Mouse (Mus musculus) gastrocnemius, postnatal 36 days (tissue): ENCODE data around the gene 4930402K13Rik. TPM values are rescaled to one million over a fixed set of nuclear protein-coding genes. Genes with fewer than 3 reads are reported as not detected.
"Not testable (repeated sequence)": the region's sequence is repeated elsewhere in the genome, so short reads cannot be mapped to it uniquely, and the experiment has no call there.

Experiments used
- DNase-seq, 2 experiments: peaks; one replicate each; pipeline ENCODE4 v3.0.0; 2022
- intact Hi-C: fragments of 180-260 bp; cut with DNase I; formaldehyde crosslinking; loops from one replicate; pipeline ENCODE4 v1.15.1; 2025
- long read RNA-seq, 2 experiments: library from polyadenylated mRNA; stranded (forward); transcript quantifications; one replicate each; pipeline ENCODE4 v2.0.0; 2021
- total RNA-seq, 2 experiments: library from RNA; stranded (reverse); gene quantifications; 2 replicates each; pipeline ENCODE4 v1.2.3; 2021

The 4930402K13Rik gene
- total RNA-seq: not detected
- long read RNA-seq, experiment 1: 0 reads
- long read RNA-seq, experiment 2: 0 reads

DNA sequence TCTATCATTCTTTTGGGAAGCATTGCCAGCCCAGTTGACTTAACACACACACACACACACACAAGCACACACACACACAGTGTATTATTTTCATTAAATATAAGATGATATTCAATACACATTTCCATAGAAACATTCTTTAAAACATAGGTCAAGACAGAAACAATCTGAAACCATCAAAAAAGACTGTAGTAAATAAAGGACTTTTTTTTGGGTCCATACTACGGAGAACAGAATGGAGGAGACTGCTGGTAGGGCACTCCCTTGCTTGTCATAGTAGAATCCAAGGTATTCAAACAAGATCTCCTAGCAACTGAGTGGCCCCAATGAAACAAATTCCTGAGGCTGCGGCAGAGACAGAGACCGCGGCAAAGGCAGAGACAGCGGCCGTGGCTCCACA, at the start of gene 4930402K13Rik:
4930402K13Rik (plus strand) TSS at position 301 of the 400 bp plus-strand sequence.
- intact Hi-C loops: no loop called here
- DNase-seq: no peak

GRCm38 (mm10) chrX:9060952-9061351, 43.4 kb upstream of the 4930402K13Rik start:
- DNase-seq: peak; percentile 48 to 71
- intact Hi-C loops: not testable (repeated sequence)

GRCm38 (mm10) chrX:9062101-9062500, 42.3 kb upstream of the 4930402K13Rik start:
- intact Hi-C loops: no loop called here
- no peak for DNase-seq

DNA sequence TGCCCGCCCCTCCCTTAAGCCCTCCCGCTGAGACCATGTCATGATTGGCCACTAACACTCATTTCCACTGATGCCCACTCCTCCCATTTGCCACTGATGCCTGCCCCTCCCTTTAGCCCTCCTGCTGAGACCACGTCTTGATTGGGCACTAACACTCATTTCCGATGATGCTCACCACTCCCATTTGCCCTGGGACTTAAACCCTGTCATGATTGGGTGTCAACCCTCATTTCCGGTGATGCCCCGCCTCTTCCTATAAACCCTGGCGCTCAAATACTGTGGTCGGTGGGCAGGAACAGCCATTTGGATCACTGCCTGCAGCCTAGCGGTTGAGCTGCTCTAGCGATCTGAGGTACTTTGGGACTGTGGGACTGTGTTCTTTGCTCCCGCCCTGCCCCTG, 41.6 kb upstream of the 4930402K13Rik start, which contains the start of gene Fthl17f:
Fthl17f (plus strand) TSS at position 301 of the 400 bp plus-strand sequence.
- intact Hi-C loops: not testable (repeated sequence)

DNA sequence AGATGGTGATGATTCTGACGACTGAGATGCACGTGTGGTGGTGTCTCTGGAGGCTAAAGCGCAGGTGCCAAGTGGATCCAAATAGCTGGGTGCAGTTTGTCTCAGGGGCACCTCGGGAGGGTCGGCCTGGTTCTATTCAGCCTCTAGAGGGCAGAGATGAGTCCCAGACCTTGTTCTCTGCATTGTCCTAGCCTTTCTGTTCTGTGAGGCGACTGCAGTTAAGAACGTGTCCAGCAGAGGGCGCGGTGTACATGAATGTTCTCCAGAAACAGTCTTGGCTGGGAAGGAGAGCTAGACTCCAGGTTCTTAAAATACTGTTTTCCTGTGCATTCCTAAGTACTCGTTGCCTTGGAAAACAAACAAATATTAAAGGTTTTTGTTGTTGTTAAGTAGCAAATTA, 26.7 kb upstream of the 4930402K13Rik start:
- intact Hi-C loops: not testable (repeated sequence)
- peak; percentile 21 to 50 for DNase-seq

More for the DNA sequence above, 41.6 kb upstream of the 4930402K13Rik start, which contains the start of gene Fthl17f:
- DNase-seq: not testable (repeated sequence)

DNA sequence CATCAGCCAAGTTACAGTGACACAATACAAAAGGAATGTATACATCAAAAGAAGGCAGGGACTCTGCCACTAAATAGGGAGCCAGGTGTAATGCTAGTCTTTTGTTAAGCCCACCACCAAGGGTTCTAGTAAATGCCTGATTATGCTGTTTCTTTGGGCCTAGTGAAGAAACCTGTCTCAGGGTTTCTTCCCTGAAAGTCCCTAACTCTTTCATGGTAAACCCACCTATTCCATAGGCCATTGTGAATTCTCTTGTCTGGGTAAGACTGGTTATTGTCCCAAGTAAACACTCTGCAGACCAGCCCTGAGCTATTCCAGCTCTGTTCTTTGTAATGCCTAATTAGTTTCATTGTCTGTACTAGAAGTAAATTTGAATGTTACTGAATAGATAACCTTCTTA, 9.3 kb upstream of the 4930402K13Rik start:
- intact Hi-C loops: not testable (repeated sequence)

GRCm38 (mm10) chrX:9110381-9110780, 6.0 kb downstream of the 4930402K13Rik start:
- intact Hi-C loops: no loop called here
- DNase-seq: no peak

More for the DNA sequence above, 9.3 kb upstream of the 4930402K13Rik start:
- not testable (repeated sequence) for DNase-seq

GRCm38 (mm10) chrX:9124928-9125327, 20.6 kb downstream of the 4930402K13Rik start:
- no peak for DNase-seq
- intact Hi-C loops: no loop called here

GRCm38 (mm10) chrX:9128317-9128831, 24.0 kb downstream of the 4930402K13Rik start:
- intact Hi-C loops: no loop called here
- DNase-seq: no peak

DNA sequence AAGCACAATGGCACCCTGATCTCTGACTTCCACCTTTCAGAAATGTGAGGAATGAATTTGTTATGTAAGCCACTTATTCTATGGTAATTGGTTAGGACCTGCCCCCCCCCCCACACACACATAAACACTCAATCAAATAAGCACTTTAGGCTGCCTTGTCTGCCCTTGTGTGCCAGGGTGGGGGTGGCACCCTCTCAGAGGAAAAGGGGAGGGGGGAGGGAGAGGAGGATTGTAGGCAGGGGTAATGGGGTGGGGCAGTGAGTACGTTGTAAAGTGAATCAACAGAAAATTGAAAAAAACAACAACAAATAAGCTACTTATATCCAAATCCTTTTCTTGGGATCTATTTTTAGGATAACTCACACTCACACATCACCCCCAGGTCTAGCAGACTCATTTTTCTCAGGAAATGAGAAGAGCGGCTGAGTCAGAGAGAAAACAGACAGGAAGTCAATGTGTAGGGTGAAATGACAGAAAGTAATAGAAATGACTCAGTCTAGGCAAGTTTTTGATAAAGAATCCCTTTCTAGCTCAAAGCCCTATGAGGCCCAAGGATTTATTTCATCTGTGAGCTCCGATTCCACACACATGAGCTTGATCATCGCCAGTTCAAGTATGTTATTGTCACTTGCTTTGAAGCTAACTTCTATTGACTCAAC, 35.1 kb downstream of the 4930402K13Rik start:
- intact Hi-C loops: no loop called here
- no peak for DNase-seq

DNA sequence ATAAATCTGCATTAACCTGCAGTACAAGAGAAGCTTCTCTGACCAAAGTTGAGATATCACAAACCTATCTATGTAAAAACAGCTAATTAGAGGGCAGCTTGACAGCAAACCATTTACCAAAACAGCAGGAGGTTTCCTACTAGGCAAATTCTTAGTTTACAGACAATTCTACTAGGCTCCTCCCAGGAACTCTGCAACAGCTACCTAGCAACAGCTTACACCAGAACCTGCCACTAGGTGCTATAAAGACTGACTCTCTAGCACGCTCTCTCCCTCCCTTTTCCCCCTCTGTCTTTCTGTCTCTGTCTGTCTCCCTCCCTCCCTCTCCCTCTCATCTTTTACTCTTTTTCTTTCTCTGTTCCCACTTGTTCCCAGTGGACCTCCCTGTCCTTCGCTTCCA, 38.3 kb downstream of the 4930402K13Rik start:
- intact Hi-C loops: no loop called here
- DNase-seq: no peak

Other genes with a start within 250 kb of the 4930402K13Rik start
- not detected for gene Gm5751, start 230.3 kb upstream of the 4930402K13Rik start, total RNA-seq
- gene B630019K06Rik, start 212.2 kb upstream of the 4930402K13Rik start, total RNA-seq: under 1 TPM; 0.36 to 0.42 TPM
- not detected for gene Fthl17b, start 141.6 kb upstream of the 4930402K13Rik start, total RNA-seq
- gene Fthl17c, start 128.0 kb upstream of the 4930402K13Rik start, total RNA-seq: not detected
- not detected for gene Fthl17d, start 117.8 kb upstream of the 4930402K13Rik start, total RNA-seq
- not detected for gene Fthl17e, start 71.1 kb upstream of the 4930402K13Rik start, total RNA-seq
- gene Fthl17f, start 41.5 kb upstream of the 4930402K13Rik start, total RNA-seq: not detected
- under 1 TPM; 0.17 to 0.23 TPM for gene Lancl3, start 95.3 kb downstream of the 4930402K13Rik start, total RNA-seq
- not detected for gene Gm14862, start 152.3 kb downstream of the 4930402K13Rik start, total RNA-seq
- 1 to 10 TPM; 3.5 to 4.2 TPM for gene Xk, start 168.2 kb downstream of the 4930402K13Rik start, total RNA-seq
- gene H2al1m, start 179.2 kb downstream of the 4930402K13Rik start, total RNA-seq: not detected
- not detected for gene H2al1k, start 246.1 kb downstream of the 4930402K13Rik start, total RNA-seq